ENCODE assay signal across 7 mouse cellular contexts in the genomic region with DNA sequence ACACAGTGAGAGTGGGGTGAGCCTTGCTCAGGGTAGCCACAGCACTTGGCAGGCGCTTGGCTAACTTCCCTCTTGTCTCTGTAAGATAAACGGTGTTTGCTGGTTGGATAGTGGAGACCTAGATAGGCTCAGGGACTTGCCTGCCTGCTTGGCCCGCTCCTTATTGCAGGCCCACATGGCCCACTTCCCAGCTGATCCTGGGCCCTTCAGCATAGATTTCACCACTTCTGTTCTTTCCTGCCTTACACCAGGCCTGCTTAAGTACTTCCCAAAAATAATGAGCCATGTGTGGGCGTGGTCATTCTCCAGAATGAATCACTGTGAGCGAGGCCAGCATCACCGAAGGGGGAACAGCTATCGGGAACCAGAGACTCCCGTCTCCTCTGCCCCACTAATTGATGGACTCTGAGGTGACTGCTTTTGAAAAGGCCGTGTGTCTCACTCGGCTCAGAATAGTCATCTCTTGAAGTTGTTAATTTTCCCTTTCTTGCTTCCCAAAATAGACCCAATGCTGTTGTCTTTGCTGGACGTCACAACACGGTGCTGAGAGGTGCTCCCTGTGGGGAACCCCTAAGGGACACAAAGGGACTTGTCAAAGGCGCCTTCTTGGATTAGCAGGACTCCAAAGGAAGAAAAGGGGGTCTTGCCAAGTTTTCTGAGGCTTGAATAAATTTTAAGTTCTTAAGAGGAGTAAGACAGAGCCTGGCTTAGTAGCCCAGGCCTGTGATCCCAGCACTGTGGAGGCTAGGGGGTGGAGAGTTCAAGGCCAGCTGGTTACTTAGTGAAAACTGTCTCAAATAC. TPM values are rescaled to one million over a fixed set of nuclear protein-coding genes. Genes with fewer than 3 reads are reported as not detected.
DNase-seq lines count a peak whose midpoint lies in the region; ATAC-seq and TF ChIP-seq lines count a peak whose summit lies in the region.

No protein-coding gene starts in this region.

- TF ChIP-seq EP300 in MEL (IDR thresholded peaks at IDR 0.05; ENCODE audit: low read depth in 1 of 2, low read length in 2 of 2): peak; percentile 72 to 79; a peak in 3 of 4 replicates

- H3K36me3 ChIP-seq in MEL (ENCODE audit: control insufficient read depth in 1 of 2, insufficient read depth in 2 of 2, low read length in 2 of 2): peaks cover 0 to 35% of the 10 kb centered on the region in 2 experiments; a peak in 2 of 4 replicates
- H3K36me3 ChIP-seq in heart, embryonic 16.5 days (ENCODE audit: control insufficient read depth, insufficient read depth): peaks cover 21% of the 10 kb centered on the region
- H3K36me3 ChIP-seq in lung, embryonic 14.5 days (ENCODE audit: insufficient read depth): peaks cover 22% of the 10 kb centered on the region

- TF ChIP-seq CTCF in MEL (IDR thresholded peaks at IDR 0.05 in 2 of 3, conservative IDR thresholded peaks at IDR 0.05 in 1 of 3; ENCODE audit: control insufficient read depth in 1 of 3, insufficient read depth in 1 of 3, low read depth in 2 of 3, low read length in 3 of 3, poor library complexity in 1 of 3, severe bottlenecking in 1 of 3): no peak
- TF ChIP-seq CTCF in lung, embryonic 14.5 days (IDR thresholded peaks at IDR 0.05; ENCODE audit: low read depth): no peak
- TF ChIP-seq CTCF in olfactory bulb, adult 2 months (IDR thresholded peaks at IDR 0.05; ENCODE audit: insufficient read depth, low read depth, low read length): no peak

- peak overlapping the region; percentile 8 for H3K4me2 ChIP-seq in heart, embryonic 16.5 days (ENCODE audit: low read depth, low read length)
- H3K4me2 ChIP-seq in lung, embryonic 14.5 days: no peak overlapping the region

- H3K27ac ChIP-seq in MEL (ENCODE audit: control insufficient read depth, low read depth, low read length): peak overlapping the region; percentile 55
- H3K27ac ChIP-seq in heart, embryonic 16.5 days (ENCODE audit: low read length): peak overlapping the region; percentile 81
- H3K27ac ChIP-seq in lung, embryonic 14.5 days (ENCODE audit: low read depth): peak overlapping the region; percentile 36; the same call in 1 of the 2 replicates
- peak overlapping the region; percentile 13 for H3K27ac ChIP-seq in olfactory bulb, adult 2 months (ENCODE audit: insufficient read depth, low read depth, low read length)

- no peak for TF ChIP-seq POLR2A in MEL (IDR thresholded peaks at IDR 0.05; ENCODE audit: control insufficient read depth in 1 of 2, insufficient read depth in 1 of 2, low read depth in 1 of 2, low read length in 2 of 2, poor library complexity in 1 of 2)
- no peak for TF ChIP-seq POLR2A in olfactory bulb, adult 2 months (IDR thresholded peaks at IDR 0.05; ENCODE audit: insufficient read depth, low read depth, low read length)

- no peak overlapping the region; a peak in 2 of 4 replicates for H3K4me3 ChIP-seq in MEL (ENCODE audit: control insufficient read depth in 1 of 2, insufficient read depth in 1 of 2, low read depth in 2 of 2, low read length in 2 of 2)
- H3K4me3 ChIP-seq in heart, embryonic 16.5 days (ENCODE audit: low read length): no peak overlapping the region
- no peak overlapping the region for H3K4me3 ChIP-seq in lung, embryonic 14.5 days (ENCODE audit: low read depth, low read length)
- no peak overlapping the region for H3K4me3 ChIP-seq in olfactory bulb, adult 2 months (ENCODE audit: insufficient read depth, low read depth, low read length)

- no peaks in the 10 kb centered on the region for H3K9me3 ChIP-seq in MEL (replicated peaks; ENCODE audit: insufficient read depth, low read length)
- no peaks in the 10 kb centered on the region for H3K9me3 ChIP-seq in heart, embryonic 16.5 days (replicated peaks; ENCODE audit: control insufficient read depth, low read length)
- no peaks in the 10 kb centered on the region for H3K9me3 ChIP-seq in lung, embryonic 14.5 days (ENCODE audit: low read depth, low read length)

- H3K4me1 ChIP-seq in MEL (ENCODE audit: control insufficient read depth in 1 of 2, insufficient read depth in 2 of 2, low read length in 2 of 2): peaks cover 13 to 43% of the 10 kb centered on the region in 2 experiments
- peaks cover 52% of the 10 kb centered on the region for H3K4me1 ChIP-seq in heart, embryonic 16.5 days (ENCODE audit: control insufficient read depth, insufficient read depth, low read length)
- 0 out of 2 replicates have a peak, but pooled peaks cover 2% of the 10 kb centered on the region for H3K4me1 ChIP-seq in lung, embryonic 14.5 days (ENCODE audit: insufficient read depth)
- H3K4me1 ChIP-seq in olfactory bulb, adult 2 months (ENCODE audit: control insufficient read depth, insufficient read depth, low read length): peaks cover 38% of the 10 kb centered on the region

- peak; percentile 54 for ATAC-seq in heart, embryonic 16.5 days (replicated peaks; ENCODE audit: extremely low read depth, insufficient read depth, low FRiP score)
- ATAC-seq in lung, embryonic 14.5 days (ENCODE audit: insufficient read depth): peak; percentile 21; the same call in 1 of the 2 replicates

- no peak for TF ChIP-seq RAD21 in MEL (IDR thresholded peaks at IDR 0.05; ENCODE audit: low read depth, low read length)

- H3K79me2 ChIP-seq in MEL (ENCODE audit: control insufficient read depth, insufficient read depth, low read length, poor library complexity): 0 out of 2 replicates have a peak, but pooled peaks cover 1% of the 10 kb centered on the region

- DNase-seq in 3134 (ENCODE audit: extremely low read depth, insufficient read length, low spot score): peak; percentile 65
- DNase-seq in MEL (ENCODE audit: low read depth, low spot score): peak; percentile 88
- peak; percentile 94 for DNase-seq in fat pad, adult 2 months (ENCODE audit: extremely low read depth, low read depth, low spot score)
- DNase-seq in lung, embryonic 14.5 days: peak; percentile 46
- DNase-seq in frontal cortex, postnatal 25 days (ENCODE audit: low spot score in 2 of 2): no peak

- H3K27me3 ChIP-seq in MEL (ENCODE audit: control insufficient read depth in 1 of 2, insufficient read depth in 2 of 2, low read length in 2 of 2): no peaks in the 10 kb centered on the region
- no peaks in the 10 kb centered on the region for H3K27me3 ChIP-seq in heart, embryonic 16.5 days (ENCODE audit: control insufficient read depth, insufficient read depth, low read length)
- no peaks in the 10 kb centered on the region for H3K27me3 ChIP-seq in lung, embryonic 14.5 days (ENCODE audit: insufficient read depth, low read length)

- 15% methylated on average over 13 of the region's 13 CpGs for WGBS in heart, embryonic 16.5 days
- WGBS in lung, embryonic 14.5 days: 36% methylated on average over 13 of the region's 13 CpGs
- WGBS in olfactory bulb, adult 2 months: 20% methylated on average over 13 of the region's 13 CpGs

- H3K9ac ChIP-seq in MEL (ENCODE audit: control insufficient read depth, low read depth, low read length, poor library complexity, severe bottlenecking): peak overlapping the region; percentile 10
- peak overlapping the region; percentile 18; the same call in 1 of the 2 replicates for H3K9ac ChIP-seq in heart, embryonic 16.5 days (ENCODE audit: low read length)
- no peak overlapping the region for H3K9ac ChIP-seq in lung, embryonic 14.5 days

TF ChIP-seq in MEL, 35 proteins besides CTCF, POLR2A, EP300 and RAD21 (continues in another document):
- TF ChIP-seq UBTF (IDR thresholded peaks at IDR 0.05; ENCODE audit: borderline replicate concordance, insufficient read depth, low read depth, low read length) (no peak), CHD1 (IDR thresholded peaks at IDR 0.05; ENCODE audit: low read depth, low read length) (no peak), POLR2AphosphoS5 (IDR thresholded peaks at IDR 0.05; ENCODE audit: borderline replicate concordance, low read depth, low read length) (no peak), MAX (IDR thresholded peaks at IDR 0.05; ENCODE audit: low read length) (peak; percentile 79), TBP (IDR thresholded peaks at IDR 0.05; ENCODE audit: low read depth, low read length) (no peak), ZC3H11A (IDR thresholded peaks at IDR 0.05; ENCODE audit: low read depth, low read length) (no peak), E2F4 (IDR thresholded peaks at IDR 0.05; ENCODE audit: borderline replicate concordance, low read depth, low read length) (no peak), MXI1 (IDR thresholded peaks at IDR 0.05; ENCODE audit: low read depth, low read length) (peak; percentile 94), JUND (IDR thresholded peaks at IDR 0.05; ENCODE audit: low read depth, low read length) (no peak), USF2 (IDR thresholded peaks at IDR 0.05; ENCODE audit: borderline replicate concordance in 1 of 2, insufficient read depth in 1 of 2, low read depth in 1 of 2, low read length in 2 of 2) (no peak), RCOR1 (IDR thresholded peaks at IDR 0.05; ENCODE audit: low read depth, low read length) (no peak), MEF2A (IDR thresholded peaks at IDR 0.05; ENCODE audit: extremely low read depth, insufficient replicate concordance, low read depth, low read length, poor library complexity, severe bottlenecking) (no peak), MYB (IDR thresholded peaks at IDR 0.05; ENCODE audit: low read depth, low read length) (no peak), KAT2A (conservative IDR thresholded peaks at IDR 0.05; ENCODE audit: low read depth, low read length) (no peak), GABPA (IDR thresholded peaks at IDR 0.05; ENCODE audit: low read depth, low read length) (no peak), ETS1 (IDR thresholded peaks at IDR 0.05; ENCODE audit: low read depth, low read length) (peak; percentile 90), ELF1 (IDR thresholded peaks at IDR 0.05; ENCODE audit: low read depth, low read length) (no peak), CHD2 (IDR thresholded peaks at IDR 0.05; ENCODE audit: low read length) (no peak)

RNA-seq across cellular contexts. Expression of gene Acvr1b, which starts 17.8 kb away (rescaled TPM):
- 9.7 and 10.4 TPM in 2 replicates for total RNA-seq in MEL (2012; rRNA removed)
- polyA plus RNA-seq in MEL (2012; ENCODE audit: insufficient read depth in 1 of 2, insufficient read length in 2 of 2, low read depth in 1 of 2, low replicate concordance in 2 of 2, missing spikeins in 1 of 2): 10 to 100 TPM in 1 of 2 experiments, not detected in 1; 13.2 TPM
- 7.1 and 8.0 TPM in 2 replicates for polyA plus RNA-seq in heart, embryonic 16.5 days (2015; fragmentation: Nextera tagmentation; extraction: Ambion mirVana)
- polyA plus RNA-seq in lung, embryonic 14.5 days (2014; fragmentation: Nextera tagmentation; extraction: Ambion mirVana): 6.3 and 6.4 TPM in 2 replicates
- not detected in 2 replicates for polyA plus RNA-seq in olfactory bulb, adult 2 months (2012; ENCODE audit: insufficient read depth, insufficient read length, low replicate concordance, missing spikeins)

RNA-seq across cellular contexts. Expression of gene Grasp, which starts 32.3 kb away (rescaled TPM):
- 3.7 and 4.1 TPM in 2 replicates for total RNA-seq in MEL (2012; rRNA removed)
- 1 to 10 TPM in 1 of 2 experiments, not detected in 1; 6.3 TPM for polyA plus RNA-seq in MEL (2012; ENCODE audit: insufficient read depth in 1 of 2, insufficient read length in 2 of 2, low read depth in 1 of 2, low replicate concordance in 2 of 2, missing spikeins in 1 of 2)
- 3.1 and 3.4 TPM in 2 replicates for polyA plus RNA-seq in heart, embryonic 16.5 days (2015; fragmentation: Nextera tagmentation; extraction: Ambion mirVana)
- polyA plus RNA-seq in lung, embryonic 14.5 days (2014; fragmentation: Nextera tagmentation; extraction: Ambion mirVana): 7.8 and 10.4 TPM in 2 replicates
- not detected in 2 replicates for polyA plus RNA-seq in olfactory bulb, adult 2 months (2012; ENCODE audit: insufficient read depth, insufficient read length, low replicate concordance, missing spikeins)

Comparison
In these comparisons a context has a peak if more than half of its experiments do, and no peak if none do; other contexts are left out.
1. DNase-seq: peak in 3134 (single experiment), MEL (single experiment), fat pad, adult 2 months (single experiment) and lung, embryonic 14.5 days (single experiment); none in frontal cortex, postnatal 25 days (0 of 2).
2. H3K27ac ChIP-seq: peak in every context shown above with its lines; median percentile 81 in heart, embryonic 16.5 days; 55 in MEL; 36 in lung, embryonic 14.5 days; 13 in olfactory bulb, adult 2 months.